Mouse (Mus musculus) erythroblast, embryonic 14.5 days (primary cell): Measurements from ENCODE around the gene Spag7.

ENCODE experiments used
- GATA1 ChIP-seq: IDR thresholded peaks from 2 replicates; pipeline ENCODE4 v1.6.1; 2012; ENCODE audit warnings: low read length, inconsistent platforms, mixed read lengths
- TAL1 ChIP-seq: IDR thresholded peaks from 3 replicates; pipeline ENCODE4 v1.6.1; 2012; ENCODE audit warnings: low read length, inconsistent platforms, mixed read lengths

DNA sequence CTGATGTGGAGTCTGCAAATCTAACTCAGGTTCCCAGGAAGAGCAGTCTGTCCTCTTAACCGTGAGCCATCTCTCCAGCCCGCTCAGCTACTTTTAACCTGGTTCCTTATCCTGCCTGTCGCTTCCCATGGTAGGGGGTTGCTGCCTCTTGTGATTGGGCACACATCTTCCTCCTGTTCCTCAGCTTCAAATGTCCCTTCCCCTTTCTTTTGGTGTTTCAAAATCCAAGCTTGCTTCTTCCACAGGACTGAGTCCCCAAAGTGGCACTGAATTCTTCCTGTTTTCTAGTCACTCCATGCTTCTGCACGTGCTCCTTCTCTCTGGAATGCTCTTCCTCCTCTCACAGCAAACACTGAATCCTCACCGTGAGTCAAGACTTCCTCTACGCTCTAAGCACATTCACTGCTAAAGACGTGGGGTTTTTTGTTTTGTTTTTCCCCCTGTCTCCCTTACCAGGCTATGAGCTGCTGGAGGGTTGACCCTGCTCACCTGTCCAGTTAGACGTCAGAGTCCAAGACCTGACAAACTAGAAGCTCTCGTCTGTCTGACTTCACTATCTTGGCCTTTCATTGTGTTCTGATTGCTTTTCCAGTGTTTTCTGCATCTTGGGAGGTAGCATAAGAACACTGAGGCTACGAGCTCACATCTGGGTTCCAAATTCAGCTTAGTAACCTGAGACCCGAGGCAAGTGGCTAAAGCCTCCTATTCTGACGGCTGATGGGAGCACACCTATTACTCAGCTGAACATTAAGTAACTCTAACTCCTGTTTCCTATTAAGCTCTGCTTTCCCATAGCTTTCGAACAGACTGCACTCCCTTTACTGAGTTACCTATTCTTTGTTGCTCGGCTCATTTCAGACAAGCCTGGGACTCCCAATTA is 1.7 kb downstream of the Spag7 start:
- no peak for TF ChIP-seq TAL1
- no peak for TF ChIP-seq GATA1
